Mouse (Mus musculus) forebrain, embryonic 11.5 days (tissue): ENCODE measurements around the gene Furin. TPM values are rescaled to one million over a fixed set of nuclear protein-coding genes. Genes with fewer than 3 reads are reported as not detected.

Experiments
- ATAC-seq: fragments of 200-750 bp; cut with Nextera tagmentation; replicated peaks from 2 replicates; pipeline ENCODE4 v1.8.0; 2017; ENCODE audit warnings: moderate TSS enrichment; ENCODE audit not compliant: low FRiP score
- DNase-seq: peaks from one replicate; pipeline ENCODE4 v3.0.0-alpha.2; 2017; ENCODE audit warnings: low spot score
- H3K27ac ChIP-seq: fragments of 300-500 bp; sonication (generic); 2 replicates; pipeline ENCODE4 v1.5.1; 2014; ENCODE audit warnings: low read depth, low read length
- H3K27me3 ChIP-seq: fragments of 300-500 bp; sonication (generic); 2 replicates; pipeline ENCODE4 v1.6.1; 2014; ENCODE audit warnings: mild to moderate bottlenecking, low read length, mixed read lengths; ENCODE audit not compliant: control insufficient read depth, insufficient read depth
- H3K36me3 ChIP-seq: fragments of 300-500 bp; sonication (generic); 2 replicates; pipeline ENCODE4 v1.6.1; 2014; ENCODE audit warnings: mild to moderate bottlenecking, low read length, moderate library complexity, mixed read lengths; ENCODE audit not compliant: control insufficient read depth, insufficient read depth
- H3K4me1 ChIP-seq: fragments of 300-500 bp; sonication (generic); replicated peaks from 2 replicates; pipeline ENCODE4 v1.6.1; 2014; ENCODE audit warnings: low read length, mixed read lengths; ENCODE audit not compliant: control insufficient read depth, insufficient read depth
- H3K4me2 ChIP-seq: fragments of 300-500 bp; sonication (generic); 2 replicates; pipeline ENCODE4 v1.6.1; 2014; ENCODE audit warnings: low read depth, mild to moderate bottlenecking, low read length, moderate library complexity, mixed read lengths; ENCODE audit not compliant: severe bottlenecking
- H3K4me3 ChIP-seq: fragments of 300-500 bp; sonication (generic); 2 replicates; pipeline ENCODE4 v1.5.1; 2014; ENCODE audit warnings: low read depth, low read length
- H3K9ac ChIP-seq: fragments of 300-500 bp; sonication (generic); 2 replicates; pipeline ENCODE4 v1.6.1; 2014; ENCODE audit warnings: low read length
- H3K9me3 ChIP-seq: fragments of 300-500 bp; sonication (generic); 2 replicates; pipeline ENCODE4 v1.6.1; 2016; ENCODE audit warnings: low read length, mixed read lengths; ENCODE audit not compliant: control insufficient read depth
- WGBS: fragments of 180-500 bp; shearing (Covaris S2); extraction: QIAGEN DNeasy Blood & Tissue Kit; methylation state at CpG from one replicate; pipeline ENCODE4 v1.1.7; 2014; 5-methylcytosine and 5-hydroxymethylcytosine counted together
- polyA plus RNA-seq: library from polyadenylated mRNA; unstranded; fragments of >200 nt; fragmentation: Nextera tagmentation; extraction: Ambion mirVana; gene quantifications from 2 replicates; pipeline ENCODE4 v1.2.1, GENCODE M21; 2014

Furin gene
- polyA plus RNA-seq, 1 experiment from 2014 or later, result 6.0 TPM

GRCm38 (mm10) chr7:80346173-80346572 lies 59.1 kb downstream of the Furin start:
- peaks cover 10% of the 10 kb centered on the region; the same call in 1 of the 2 replicates for H3K4me1 ChIP-seq
- no peak overlapping the region for H3K4me3 ChIP-seq
- no peak overlapping the region for H3K9ac ChIP-seq
- WGBS, result 93% methylated on average over 9 of the region's 9 CpGs
- DNase-seq, result no peak
- no peaks in the 10 kb centered on the region; the same call in 1 of the 2 replicates for H3K36me3 ChIP-seq
- ATAC-seq, result no peak
- H3K27ac ChIP-seq, result no peak overlapping the region
- no peaks in the 10 kb centered on the region for H3K27me3 ChIP-seq
- H3K4me2 ChIP-seq, result no peak overlapping the region
- no peaks in the 10 kb centered on the region for H3K9me3 ChIP-seq

- Histone ChIP-seq H3K4me3 (peak overlapping the region; percentile 51), H3K9ac (peak overlapping the region; percentile 87), H3K27ac (no peak overlapping the region), H3K4me2 (peak overlapping the region; percentile 81), H3K4me1 (peaks cover 18% of the 10 kb centered on the region), H3K9me3 (no peaks in the 10 kb centered on the region), H3K27me3 (no peaks in the 10 kb centered on the region), H3K36me3 (no peaks in the 10 kb centered on the region)
- no peak for ATAC-seq
- DNase-seq, result peak; percentile 52
- whole genome bisulfite sequencing, result 24% methylated on average over 19 of the region's 19 CpGs
Measured at GRCm38 (mm10) chr7:80343270-80344018, 61.8 kb downstream of the Furin start.

- 2% methylated on average over 25 of the region's 25 CpGs for WGBS
- peak within 1 kb of the TSS; percentile 81 for H3K4me2 ChIP-seq
- no peaks in the 10 kb centered on the region for H3K9me3 ChIP-seq
- H3K27me3 ChIP-seq, result no peaks in the 10 kb centered on the region
- peak within 1 kb of the TSS; percentile 51 for H3K4me3 ChIP-seq
- peak; percentile 96 for DNase-seq
- H3K27ac ChIP-seq, result no peak within 1 kb of the TSS
- H3K9ac ChIP-seq, result peak within 1 kb of the TSS; percentile 87
- peak; percentile 51 for ATAC-seq
- no peaks in the 10 kb centered on the region for H3K36me3 ChIP-seq
- peaks cover 18% of the 10 kb centered on the region for H3K4me1 ChIP-seq
Measured at GRCm38 (mm10) chr7:80342858-80343257, 62.4 kb downstream of the Furin start, which contains the start of gene Hddc3. Gene Hddc3, plus strand, starts transcription at chr7:80343104.

GRCm38 (mm10) chr7:80341793-80342192 lies 63.4 kb downstream of the Furin start:
- Histone ChIP-seq H3K27me3 (no peaks in the 10 kb centered on the region), H3K4me1 (peaks cover 18% of the 10 kb centered on the region), H3K9ac (no peak overlapping the region), H3K9me3 (no peaks in the 10 kb centered on the region), H3K4me2 (no peak overlapping the region), H3K27ac (no peak overlapping the region), H3K4me3 (no peak overlapping the region), H3K36me3 (no peaks in the 10 kb centered on the region)
- DNase-seq (no peak), ATAC-seq (no peak)
- 75% methylated on average over 7 of the region's 7 CpGs for WGBS

- 2% methylated on average over 11 of the region's 11 CpGs for WGBS
- no peaks in the 10 kb centered on the region; the same call in 1 of the 2 replicates for H3K36me3 ChIP-seq
- peak; percentile 60 for ATAC-seq
- no peaks in the 10 kb centered on the region for H3K9me3 ChIP-seq
- H3K4me2 ChIP-seq, result peak within 1 kb of the TSS; percentile 84
- peak within 1 kb of the TSS; percentile 48 for H3K9ac ChIP-seq
- no peak within 1 kb of the TSS for H3K27ac ChIP-seq
- H3K27me3 ChIP-seq, result no peaks in the 10 kb centered on the region
- peaks cover 18% of the 10 kb centered on the region for H3K4me1 ChIP-seq
- H3K4me3 ChIP-seq, result peak within 1 kb of the TSS; percentile 59
- peak; percentile 84 for DNase-seq
Measured at GRCm38 (mm10) chr7:80340793-80341192, 64.4 kb downstream of the Furin start, which contains the start of gene Unc45a. Gene Unc45a, minus strand, starts transcription at chr7:80341005.

GRCm38 (mm10) chr7:80339793-80340628 lies 65.2 kb downstream of the Furin start:
- Histone ChIP-seq H3K4me2 (peak overlapping the region; percentile 84), H3K4me1 (peaks cover 18% of the 10 kb centered on the region), H3K4me3 (peak overlapping the region; percentile 59), H3K36me3 (peaks cover 6% of the 10 kb centered on the region; the same call in 1 of the 2 replicates), H3K9ac (peak overlapping the region; percentile 68), H3K27ac (no peak overlapping the region), H3K9me3 (no peaks in the 10 kb centered on the region), H3K27me3 (no peaks in the 10 kb centered on the region)
- WGBS, result under 1% methylated on average over 45 of the region's 45 CpGs
- ATAC-seq (peak; percentile 97), DNase-seq (peak; percentile 99)

GRCm38 (mm10) chr7:80339371-80339770 lies 65.9 kb downstream of the Furin start:
- peaks cover 6% of the 10 kb centered on the region; the same call in 1 of the 2 replicates for H3K36me3 ChIP-seq
- H3K9ac ChIP-seq, result peak overlapping the region; percentile 68
- peak; percentile 69 for DNase-seq
- WGBS, result 11% methylated on average over 17 of the region's 17 CpGs
- H3K4me1 ChIP-seq, result peaks cover 18% of the 10 kb centered on the region
- no peaks in the 10 kb centered on the region for H3K9me3 ChIP-seq
- no peak overlapping the region for H3K27ac ChIP-seq
- ATAC-seq, result no peak
- H3K27me3 ChIP-seq, result no peaks in the 10 kb centered on the region
- H3K4me2 ChIP-seq, result peak overlapping the region; percentile 84
- H3K4me3 ChIP-seq, result peak overlapping the region; percentile 59
